Mouse (Mus musculus): ENCODE data around the gene Bbs9.

The Bbs9 gene

GRCm38 (mm10) chr9:22741967-22742366 is 266.5 kb downstream of the Bbs9 start:
- no peak for DNase-seq (ENCODE audit: low read depth, low spot score)

GRCm38 (mm10) chr9:22748617-22749016 is 273.1 kb downstream of the Bbs9 start:
- DNase-seq (ENCODE audit: low read depth, low spot score) = no peak

DNA sequence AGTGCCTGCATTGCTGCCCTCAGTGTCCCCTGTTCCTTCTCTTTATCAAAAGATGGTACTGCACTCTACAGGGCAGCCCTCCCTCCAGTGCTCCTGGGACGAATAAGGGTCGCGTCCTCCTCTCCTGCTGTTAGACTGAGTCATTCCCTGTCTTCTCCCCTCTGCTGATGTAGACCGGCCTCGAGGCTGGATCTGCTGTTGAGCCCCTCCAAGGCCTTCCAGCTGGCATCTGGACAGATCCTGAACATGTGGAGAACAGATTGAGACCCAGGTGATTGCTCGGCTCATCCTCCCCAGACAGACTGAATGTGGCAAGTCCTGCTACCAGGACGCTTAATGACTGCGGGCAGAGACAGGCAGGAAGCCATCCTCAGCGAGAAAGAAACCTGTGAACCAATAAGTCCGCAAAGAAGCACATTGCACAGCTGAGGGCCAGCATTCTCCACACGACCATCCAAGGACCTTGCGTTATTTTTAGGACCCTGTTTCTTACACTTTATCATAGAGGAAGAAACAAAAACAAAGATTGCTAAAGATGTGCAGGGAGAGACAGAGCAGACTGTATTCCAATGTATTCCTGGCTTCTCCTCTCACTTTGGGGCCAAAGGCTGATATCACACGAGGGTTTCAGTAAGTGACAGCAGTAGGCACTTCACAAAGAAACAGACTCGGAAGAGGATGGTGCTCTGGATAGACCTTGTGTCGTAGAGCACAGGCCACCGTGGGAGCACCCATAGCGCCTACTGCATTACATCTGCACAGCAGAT is 275.4 kb downstream of the Bbs9 start:
- DNase-seq (ENCODE audit: low read depth, low spot score) = no peak

GRCm38 (mm10) chr9:22751546-22751929 is 276.0 kb downstream of the Bbs9 start:
- no peak for DNase-seq (ENCODE audit: low read depth, low spot score)

DNA sequence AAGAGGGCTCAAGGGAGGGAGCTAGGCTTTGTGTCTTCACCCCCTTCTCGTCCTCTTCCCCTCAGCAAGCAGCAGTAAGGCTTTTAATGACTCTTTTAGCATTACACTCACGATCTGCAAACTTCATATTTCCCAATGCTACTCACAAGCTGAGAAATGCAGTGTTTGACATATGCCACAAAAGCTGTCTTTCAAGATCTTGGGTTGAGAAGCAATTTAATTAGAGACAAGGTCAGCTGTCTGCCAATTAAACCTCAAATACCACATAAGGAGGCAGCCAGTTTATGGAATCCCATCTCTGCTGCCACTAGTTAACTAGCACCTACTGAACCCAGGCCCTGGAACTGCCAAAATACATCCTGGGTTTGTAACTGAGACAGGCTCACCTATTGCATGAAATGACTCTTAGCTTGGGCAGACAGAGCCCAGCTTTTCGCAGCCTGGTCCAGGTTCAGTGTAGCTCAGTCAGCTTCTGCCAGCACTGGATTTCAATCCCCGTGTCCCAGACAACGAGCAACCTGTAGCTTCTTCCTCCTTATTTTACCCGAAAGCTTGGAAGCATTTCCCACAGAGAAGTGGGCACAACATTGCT is 278.7 kb downstream of the Bbs9 start:
- DNase-seq (ENCODE audit: low read depth, low spot score) = no peak

DNA sequence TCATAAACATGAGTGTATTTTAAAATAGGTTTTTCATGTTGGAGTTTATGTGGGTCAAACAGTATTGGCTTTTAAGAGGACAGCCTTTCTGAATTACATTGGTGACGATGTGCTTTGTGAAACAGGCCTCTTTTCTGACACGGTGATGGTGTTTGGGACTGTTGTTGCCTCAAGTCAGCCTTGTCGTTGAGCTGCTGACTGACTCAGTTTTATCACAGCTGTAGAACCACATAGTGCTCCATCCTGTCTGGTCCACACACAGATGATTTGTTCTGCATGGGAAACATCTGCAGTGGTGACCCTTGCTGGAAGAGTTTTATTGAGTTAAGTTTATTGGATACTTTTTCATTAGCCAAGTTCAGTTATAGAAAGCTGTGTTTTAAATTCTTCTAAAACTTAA is 283.0 kb downstream of the Bbs9 start:
- DNase-seq (ENCODE audit: low read depth, low spot score) = no peak

DNA sequence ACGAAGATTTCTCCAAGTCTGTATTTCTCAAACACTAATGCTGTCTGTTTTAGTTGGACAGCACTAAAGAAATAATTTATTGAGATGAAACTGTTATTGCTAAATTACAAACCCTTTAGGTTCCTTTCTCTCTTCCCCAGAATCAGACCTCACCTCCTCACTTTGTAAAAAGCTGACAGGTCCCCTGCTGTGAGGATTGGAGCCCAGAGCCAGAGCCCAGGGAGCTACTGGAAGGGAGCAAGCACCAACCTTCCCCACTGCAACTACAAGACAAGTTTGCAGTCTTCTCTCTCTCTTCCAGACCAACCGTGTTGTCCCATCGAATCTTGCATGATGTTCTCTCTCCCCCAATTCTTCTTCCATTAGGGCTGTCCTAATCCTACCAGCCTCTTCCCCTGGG is 283.7 kb downstream of the Bbs9 start:
- DNase-seq (ENCODE audit: low read depth, low spot score) = no peak

DNA sequence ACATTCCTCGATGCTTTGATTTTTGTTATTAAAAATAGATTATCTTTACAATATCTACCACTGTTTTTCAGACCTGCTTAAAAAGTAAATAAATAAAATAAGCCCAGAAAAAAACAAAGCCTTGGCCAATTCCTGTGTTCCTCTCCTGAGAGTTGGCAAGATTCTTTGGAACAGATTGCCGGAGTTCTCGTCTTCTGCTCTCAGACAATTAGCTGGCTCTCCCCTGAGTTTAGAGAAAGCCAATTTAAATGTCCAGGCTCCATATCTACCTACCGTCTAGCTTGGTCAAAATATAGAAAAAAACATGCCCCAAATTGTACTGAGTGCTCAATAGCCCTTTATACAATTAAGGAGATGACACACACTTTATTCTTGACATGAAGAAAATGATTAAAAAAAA is 284.9 kb downstream of the Bbs9 start:
- DNase-seq (ENCODE audit: low read depth, low spot score) = no peak

- no peak for DNase-seq (ENCODE audit: low read depth, low spot score)
Measured at GRCm38 (mm10) chr9:22761487-22761886, 286.0 kb downstream of the Bbs9 start.

GRCm38 (mm10) chr9:22765618-22766220 is 290.2 kb downstream of the Bbs9 start:
- DNase-seq (ENCODE audit: low read depth, low spot score) = no peak

- DNase-seq (ENCODE audit: low read depth, low spot score) = no peak
Measured at GRCm38 (mm10) chr9:22767154-22767553, 291.6 kb downstream of the Bbs9 start.

GRCm38 (mm10) chr9:22767860-22768259 is 292.3 kb downstream of the Bbs9 start:
- no peak for DNase-seq (ENCODE audit: low read depth, low spot score)

GRCm38 (mm10) chr9:22771785-22772184 is 296.3 kb downstream of the Bbs9 start:
- no peak for DNase-seq (ENCODE audit: low read depth, low spot score)

DNA sequence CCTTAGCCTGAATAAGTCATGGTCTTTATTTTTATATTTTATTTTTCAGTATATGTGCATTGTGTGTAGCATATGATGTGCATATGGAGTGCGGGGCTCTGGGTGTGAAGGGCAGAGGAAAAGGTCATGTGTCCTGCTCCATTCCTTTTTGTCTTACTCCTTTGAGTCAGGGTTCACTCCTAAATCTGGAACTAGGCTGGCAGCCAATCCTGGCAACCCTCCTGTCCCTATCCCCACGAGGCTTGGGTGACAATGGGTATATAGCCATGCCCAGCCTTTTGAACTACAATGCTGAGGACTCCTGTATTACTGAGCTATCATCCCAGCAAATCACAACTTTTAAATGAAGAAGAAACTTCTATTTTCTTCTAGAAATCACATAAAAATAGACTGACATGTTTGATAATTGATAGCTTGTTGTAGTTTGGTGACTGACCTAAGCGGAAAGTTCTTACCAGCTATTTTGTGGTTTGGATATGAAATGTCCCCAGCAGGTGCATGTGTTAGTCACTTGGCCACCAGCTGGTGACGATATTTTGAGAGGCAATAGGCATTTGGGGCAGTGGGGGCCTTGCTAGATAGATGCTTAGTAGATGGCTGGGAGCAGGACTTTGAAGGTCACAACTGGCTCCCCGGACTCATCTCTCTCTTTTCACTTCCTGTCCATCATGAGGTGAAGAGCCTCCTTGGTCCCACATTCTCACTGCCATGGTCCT is 300.9 kb downstream of the Bbs9 start:
- no peak for DNase-seq (ENCODE audit: low read depth, low spot score)

DNA sequence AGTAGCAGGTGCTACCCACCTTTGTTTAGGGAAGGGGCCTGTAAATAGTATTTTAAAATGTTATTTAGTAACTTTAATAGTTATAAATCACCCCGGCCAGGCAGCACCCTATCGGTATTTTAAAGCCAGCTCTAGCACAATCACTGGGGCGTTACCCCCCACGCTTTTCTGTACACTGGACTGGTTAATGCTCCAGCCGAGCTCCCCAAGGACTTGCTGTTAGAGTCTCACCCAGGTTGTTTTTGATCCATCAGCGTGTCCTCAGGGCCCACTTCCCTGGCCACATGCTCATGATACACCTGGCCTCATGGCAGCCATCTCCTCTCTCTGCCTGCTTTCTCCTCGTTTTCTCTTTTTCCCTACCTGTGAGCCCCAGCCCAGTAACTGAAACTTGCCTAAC is 301.9 kb downstream of the Bbs9 start:
- DNase-seq (ENCODE audit: low read depth, low spot score) = no peak

GRCm38 (mm10) chr9:22779631-22780030 is 304.1 kb downstream of the Bbs9 start:
- DNase-seq (ENCODE audit: low read depth, low spot score) = no peak

- no peak for DNase-seq (ENCODE audit: low read depth, low spot score)
Measured at GRCm38 (mm10) chr9:22786006-22786405, 310.5 kb downstream of the Bbs9 start.

GRCm38 (mm10) chr9:22788423-22788822 is 312.9 kb downstream of the Bbs9 start:
- no peak for DNase-seq (ENCODE audit: low read depth, low spot score)

DNA sequence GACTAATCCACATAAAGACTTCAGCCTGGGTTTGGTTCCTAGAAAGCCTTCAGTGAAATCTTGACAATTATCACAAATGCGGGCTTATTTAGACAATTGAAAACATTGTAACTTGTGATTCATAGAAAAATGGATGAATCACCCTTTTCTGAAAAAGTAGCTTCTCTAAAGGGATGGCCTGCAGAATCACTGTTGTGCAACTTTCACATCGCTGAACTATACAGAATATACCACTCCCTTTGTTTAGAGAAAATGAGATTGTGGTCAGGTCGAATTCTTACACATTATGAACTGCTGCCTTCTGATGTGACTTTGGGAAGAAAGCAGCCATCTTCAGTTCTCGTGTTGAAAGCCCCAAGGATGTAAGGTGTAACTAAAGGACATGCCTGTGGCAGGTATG is 313.3 kb downstream of the Bbs9 start:
- DNase-seq (ENCODE audit: low read depth, low spot score) = no peak

DNA sequence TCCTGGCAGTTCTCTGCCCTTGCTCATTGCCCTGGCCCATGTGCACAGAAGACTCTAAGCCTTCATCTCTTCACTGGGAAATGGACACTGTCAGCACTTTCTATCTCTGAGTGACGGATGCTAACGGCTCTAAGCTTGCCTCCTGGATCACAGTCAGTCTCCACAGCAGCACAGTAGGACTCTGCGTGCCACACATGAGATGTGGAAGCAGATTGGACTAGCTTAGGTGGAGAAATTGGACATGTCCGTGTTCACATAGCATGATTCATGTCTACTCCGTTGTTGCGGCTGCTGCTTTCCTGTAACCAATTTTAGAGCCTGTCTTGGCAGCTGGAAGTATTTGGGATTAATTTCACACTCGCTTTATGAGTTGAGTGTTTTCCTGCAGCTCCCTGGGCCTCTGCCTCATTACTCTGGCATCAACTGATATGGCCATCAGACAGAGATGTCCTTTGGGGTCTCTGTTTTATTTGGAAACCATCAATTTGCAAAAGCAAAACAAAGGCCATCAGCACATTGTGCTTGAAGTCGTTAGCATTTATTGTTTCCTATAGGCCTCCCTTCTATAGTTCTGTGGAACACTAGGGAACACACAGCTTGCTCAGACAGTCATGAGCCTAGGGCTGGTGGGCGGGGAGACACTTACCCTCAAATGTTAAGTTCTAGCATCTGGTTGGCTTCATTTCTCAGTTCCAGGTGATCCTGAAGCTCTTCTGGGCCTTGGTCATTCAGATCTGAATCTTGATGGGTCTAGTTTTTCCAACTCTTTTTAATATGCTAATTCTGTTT is 314.1 kb downstream of the Bbs9 start:
- DNase-seq (ENCODE audit: low read depth, low spot score) = no peak

- no peak for DNase-seq (ENCODE audit: low read depth, low spot score)
Measured at GRCm38 (mm10) chr9:22791208-22791607, 315.7 kb downstream of the Bbs9 start.

- no peak for DNase-seq (ENCODE audit: low read depth, low spot score)
Measured at GRCm38 (mm10) chr9:22791750-22792149, 316.2 kb downstream of the Bbs9 start.
